Mouse (Mus musculus): ENCODE measurements at regions not wholly inside any gene's neighbourhood (a gene's known extent, or its start where the extent isn't known, plus 50 kb on each side); places are given as distances from the start of the nearest gene placed in this dataset.

- Histone ChIP-seq H3K27me3 (ENCODE audit: insufficient read depth, low read length) (no peaks in the 10 kb centered on the region), H3K9ac (replicated peaks) (no peak overlapping the region), H3K9me3 (ENCODE audit: low read length) (no peaks in the 10 kb centered on the region), H3K4me1 (ENCODE audit: insufficient read depth) (no peaks in the 10 kb centered on the region), H3K4me3 (ENCODE audit: low read depth, low read length) (no peak overlapping the region), H3K36me3 (replicated peaks; ENCODE audit: insufficient read depth, low read length) (no peaks in the 10 kb centered on the region), H3K4me2 (ENCODE audit: low read depth, low read length) (no peak overlapping the region), H3K27ac (ENCODE audit: low read depth) (no peak overlapping the region)
- WGBS (ENCODE audit: insufficient replicate concordance), result 33% methylated on average over 3 of the region's 3 CpGs
- no peak for DNase-seq
- TF ChIP-seq CTCF (IDR thresholded peaks at IDR 0.05; ENCODE audit: low read depth) (peak; percentile 48), EP300 (IDR thresholded peaks at IDR 0.05; ENCODE audit: low read depth) (no peak)
- no peak for ATAC-seq
Measured at GRCm38 (mm10) chr10:102735207-102735606, 223.2 kb downstream of the Rassf9 start.

- TF ChIP-seq EP300 (IDR thresholded peaks at IDR 0.05; ENCODE audit: low read depth) (no peak), CTCF (IDR thresholded peaks at IDR 0.05; ENCODE audit: low read depth) (no peak)
- Histone ChIP-seq H3K4me2 (ENCODE audit: low read depth, low read length) (no peak overlapping the region), H3K27me3 (ENCODE audit: insufficient read depth, low read length) (no peaks in the 10 kb centered on the region), H3K36me3 (replicated peaks; ENCODE audit: insufficient read depth, low read length) (no peaks in the 10 kb centered on the region), H3K9ac (replicated peaks) (no peak overlapping the region), H3K27ac (ENCODE audit: low read depth) (no peak overlapping the region), H3K4me1 (ENCODE audit: insufficient read depth) (no peaks in the 10 kb centered on the region), H3K9me3 (ENCODE audit: low read length) (no peaks in the 10 kb centered on the region), H3K4me3 (ENCODE audit: low read depth, low read length) (no peak overlapping the region)
- DNase-seq, result no peak
- 48% methylated on average over 6 of the region's 6 CpGs for WGBS (ENCODE audit: insufficient replicate concordance)
- no peak for ATAC-seq
Measured at GRCm38 (mm10) chr10:102732420-102732819, 220.4 kb downstream of the Rassf9 start.

- H3K36me3 ChIP-seq (replicated peaks; ENCODE audit: insufficient read depth, low read length), result no peaks in the 10 kb centered on the region
- ATAC-seq (no peak), DNase-seq (no peak)
- no peaks in the 10 kb centered on the region for H3K4me1 ChIP-seq (ENCODE audit: insufficient read depth)
- H3K27me3 ChIP-seq (ENCODE audit: insufficient read depth, low read length), result no peaks in the 10 kb centered on the region
- H3K4me3 ChIP-seq (ENCODE audit: low read depth, low read length), result no peak overlapping the region
- no peak overlapping the region for H3K4me2 ChIP-seq (ENCODE audit: low read depth, low read length)
- H3K9ac ChIP-seq (replicated peaks), result no peak overlapping the region
- WGBS (ENCODE audit: insufficient replicate concordance), result 33% methylated on average over 2 of the region's 2 CpGs
- H3K9me3 ChIP-seq (ENCODE audit: low read length), result no peaks in the 10 kb centered on the region
- TF ChIP-seq CTCF (IDR thresholded peaks at IDR 0.05; ENCODE audit: low read depth) (no peak), EP300 (IDR thresholded peaks at IDR 0.05; ENCODE audit: low read depth) (no peak)
- H3K27ac ChIP-seq (ENCODE audit: low read depth), result no peak overlapping the region
Measured at GRCm38 (mm10) chr10:102712263-102712662, 200.2 kb downstream of the Rassf9 start.

- ATAC-seq, result no peak
- no peak for TF ChIP-seq EP300 (IDR thresholded peaks at IDR 0.05; ENCODE audit: low read depth)
- no peak for TF ChIP-seq CTCF (IDR thresholded peaks at IDR 0.05; ENCODE audit: low read depth)
- no peaks in the 10 kb centered on the region for H3K4me1 ChIP-seq (ENCODE audit: insufficient read depth)
- H3K4me2 ChIP-seq (ENCODE audit: low read depth, low read length), result no peak overlapping the region
- H3K4me3 ChIP-seq (ENCODE audit: low read depth, low read length), result no peak overlapping the region
- no peak overlapping the region for H3K9ac ChIP-seq (replicated peaks)
- H3K9me3 ChIP-seq (ENCODE audit: low read length), result no peaks in the 10 kb centered on the region
- no peak for DNase-seq
- no peaks in the 10 kb centered on the region for H3K27me3 ChIP-seq (ENCODE audit: insufficient read depth, low read length)
- WGBS (ENCODE audit: insufficient replicate concordance), result 69% methylated on average over 3 of the region's 3 CpGs
- H3K27ac ChIP-seq (ENCODE audit: low read depth), result no peak overlapping the region
- no peaks in the 10 kb centered on the region for H3K36me3 ChIP-seq (replicated peaks; ENCODE audit: insufficient read depth, low read length)
Measured at GRCm38 (mm10) chr10:102705848-102706247, 193.8 kb downstream of the Rassf9 start.

- Histone ChIP-seq H3K27me3 (ENCODE audit: insufficient read depth, low read length) (no peaks in the 10 kb centered on the region), H3K9me3 (ENCODE audit: low read length) (no peaks in the 10 kb centered on the region)
- 55% methylated on average over 2 of the region's 2 CpGs for WGBS (ENCODE audit: insufficient replicate concordance)
Measured at GRCm38 (mm10) chr10:102694810-102695209, 182.8 kb downstream of the Rassf9 start.

GRCm38 (mm10) chr10:102689966-102690365 lies 177.9 kb downstream of the Rassf9 start:
- no peak overlapping the region for H3K9ac ChIP-seq (replicated peaks)
- H3K9me3 ChIP-seq (ENCODE audit: low read length), result no peaks in the 10 kb centered on the region
- H3K27me3 ChIP-seq (ENCODE audit: insufficient read depth, low read length), result no peaks in the 10 kb centered on the region
- ATAC-seq (no peak), DNase-seq (no peak)
- no peak overlapping the region for H3K4me3 ChIP-seq (ENCODE audit: low read depth, low read length)
- no peaks in the 10 kb centered on the region for H3K4me1 ChIP-seq (ENCODE audit: insufficient read depth)
- TF ChIP-seq EP300 (IDR thresholded peaks at IDR 0.05; ENCODE audit: low read depth), result no peak
- no peak for TF ChIP-seq CTCF (IDR thresholded peaks at IDR 0.05; ENCODE audit: low read depth)
- H3K4me2 ChIP-seq (ENCODE audit: low read depth, low read length), result no peak overlapping the region
- WGBS (ENCODE audit: insufficient replicate concordance), result 51% methylated on average over 1 of the region's 1 CpGs
- H3K36me3 ChIP-seq (replicated peaks; ENCODE audit: insufficient read depth, low read length), result no peaks in the 10 kb centered on the region
- no peak overlapping the region for H3K27ac ChIP-seq (ENCODE audit: low read depth)

More at GRCm38 (mm10) chr10:102694810-102695209, 182.8 kb downstream of the Rassf9 start:
- Histone ChIP-seq H3K27ac (ENCODE audit: low read depth) (no peak overlapping the region), H3K36me3 (replicated peaks; ENCODE audit: insufficient read depth, low read length) (no peaks in the 10 kb centered on the region), H3K9ac (replicated peaks) (no peak overlapping the region), H3K4me1 (ENCODE audit: insufficient read depth) (no peaks in the 10 kb centered on the region), H3K4me2 (ENCODE audit: low read depth, low read length) (no peak overlapping the region), H3K4me3 (ENCODE audit: low read depth, low read length) (no peak overlapping the region)
- ATAC-seq, result no peak
- no peak for DNase-seq
- no peak for TF ChIP-seq EP300 (IDR thresholded peaks at IDR 0.05; ENCODE audit: low read depth)
- no peak for TF ChIP-seq CTCF (IDR thresholded peaks at IDR 0.05; ENCODE audit: low read depth)

Measured in liver, postnatal 0 days (tissue).